Mouse (Mus musculus): ENCODE measurements around the gene Ttc9. TPM values are rescaled to one million over a fixed set of nuclear protein-coding genes. Genes with fewer than 3 reads are reported as not detected.

The Ttc9 gene
- polyA plus RNA-seq (2014; fragmentation: Nextera tagmentation; extraction: Ambion mirVana): 2.6 and 3.3 TPM in 2 replicates

DNA sequence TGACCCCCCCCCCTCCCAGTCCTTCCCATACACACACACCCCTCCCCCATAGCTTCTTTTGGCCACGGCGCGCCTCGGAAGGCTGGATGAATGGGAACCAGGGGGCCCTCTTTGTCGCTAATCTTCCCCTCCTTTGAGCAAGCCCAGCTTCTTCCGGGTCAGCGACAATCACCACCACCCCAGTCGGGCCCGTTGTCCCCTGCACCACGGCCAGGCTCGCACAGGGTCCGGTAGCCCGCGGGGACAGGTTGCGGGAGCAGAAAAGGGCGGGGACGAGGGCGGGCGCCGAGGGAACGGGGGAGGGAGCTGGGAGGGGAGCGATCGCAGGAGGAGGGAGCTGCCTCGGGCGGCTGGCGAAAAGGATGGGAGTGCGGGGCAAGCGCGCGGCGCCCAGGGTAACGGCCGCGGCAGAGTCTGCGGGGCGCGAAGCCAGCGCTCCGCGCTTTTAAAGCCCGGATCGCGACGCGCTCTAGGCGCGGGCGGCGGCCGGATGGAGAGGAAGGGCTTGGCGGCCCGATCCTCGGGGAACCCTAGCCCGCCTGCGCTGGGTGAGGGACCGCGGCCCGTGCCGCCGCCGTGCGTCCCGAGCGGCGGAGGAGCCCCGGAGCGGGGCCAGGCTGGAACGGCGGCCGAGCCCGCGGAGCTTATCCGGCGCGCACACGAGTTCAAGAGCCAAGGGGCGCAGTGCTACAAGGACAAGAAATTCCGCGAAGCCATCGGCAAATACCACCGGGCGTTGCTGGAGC is at the start of gene Ttc9:
TSS of gene Ttc9 (plus strand) at position 335 of the 746 bp plus-strand sequence.
- Histone ChIP-seq H3K9me3 (ENCODE audit: control insufficient read depth, low read length) (no peaks in the 10 kb centered on the region), H3K36me3 (ENCODE audit: control insufficient read depth, insufficient read depth, low read length) (no peaks in the 10 kb centered on the region), H3K27ac (replicated peaks in 1 of 2; ENCODE audit: control insufficient read depth in 1 of 2, insufficient read depth in 1 of 2, low read depth in 2 of 2, low read length in 2 of 2) (no peak within 1 kb of the TSS), H3K9ac (ENCODE audit: low read length) (peak within 1 kb of the TSS; percentile 74), H3K4me1 (ENCODE audit: control insufficient read depth in 2 of 2, insufficient read depth in 2 of 2, low read length in 2 of 2) (peaks cover 3 to 4% of the 10 kb centered on the region in 2 experiments; a peak in 2 of 4 replicates), H3K27me3 (ENCODE audit: control insufficient read depth, insufficient read depth, low read length) (peaks cover 62% of the 10 kb centered on the region), H3K4me3 (ENCODE audit: control insufficient read depth in 1 of 2, insufficient read depth in 1 of 2, low read depth in 1 of 2, low read length in 2 of 2) (peak within 1 kb of the TSS; percentile 41 to 63), H3K4me2 (ENCODE audit: low read length) (peak within 1 kb of the TSS; percentile 97)
- ATAC-seq (ENCODE audit: insufficient number of reproducible peaks, insufficient read depth, low FRiP score, low read depth): peak; percentile 62
- under 1% methylated on average over 67 of the region's 82 CpGs for WGBS

DNA sequence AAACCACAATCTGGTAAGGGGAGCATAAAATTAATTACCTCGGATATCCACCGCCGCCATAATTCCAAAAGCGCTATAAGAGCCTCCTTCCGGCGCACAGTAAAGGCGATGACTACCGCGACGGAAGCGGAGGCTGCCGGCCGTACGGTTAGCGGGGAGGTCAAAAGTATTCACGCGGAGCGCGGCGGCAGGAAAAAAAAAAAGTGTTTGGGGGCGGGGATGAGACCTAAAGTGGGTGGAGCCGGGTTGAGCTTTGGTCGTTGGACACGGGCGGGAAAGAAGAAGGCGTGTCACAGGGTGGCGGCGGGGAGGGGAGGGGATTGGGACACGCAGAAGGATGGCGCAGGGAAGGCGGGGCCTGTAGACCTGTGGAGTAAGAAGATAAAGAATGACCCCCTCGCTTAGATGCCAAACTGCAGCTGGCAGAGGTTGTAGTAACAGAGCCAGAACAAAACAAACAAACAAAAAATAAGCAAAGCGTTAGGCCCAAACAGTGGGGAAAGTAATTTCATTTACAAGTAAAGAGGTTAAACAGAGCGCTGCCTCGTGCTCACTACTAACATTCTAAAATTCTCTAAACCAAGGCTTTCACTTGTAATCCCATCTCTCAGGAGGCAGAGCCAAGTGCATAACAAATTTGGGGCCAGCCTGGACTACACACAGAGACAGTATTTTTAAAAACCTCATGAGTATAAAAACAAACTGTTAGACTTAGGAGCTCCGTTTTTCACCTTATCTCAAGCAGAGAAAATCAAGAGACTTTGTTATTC is 36.0 kb upstream of the Ttc9 start, which contains the start of gene Med6:
TSS of gene Med6 (minus strand) at position 107 of the 770 bp plus-strand sequence.
- peak within 1 kb of the TSS; percentile 88 for H3K4me2 ChIP-seq (ENCODE audit: low read length)
- peak within 1 kb of the TSS; percentile 53 to 60 for H3K27ac ChIP-seq (replicated peaks in 1 of 2; ENCODE audit: control insufficient read depth in 1 of 2, insufficient read depth in 1 of 2, low read depth in 2 of 2, low read length in 2 of 2)
- peaks cover 0 to 8% of the 10 kb centered on the region in 2 experiments; a peak in 2 of 4 replicates for H3K4me1 ChIP-seq (ENCODE audit: control insufficient read depth in 2 of 2, insufficient read depth in 2 of 2, low read length in 2 of 2)
- 3% methylated on average over 36 of the region's 36 CpGs for WGBS
- peaks cover 12% of the 10 kb centered on the region for H3K36me3 ChIP-seq (ENCODE audit: control insufficient read depth, insufficient read depth, low read length)
- H3K9ac ChIP-seq (ENCODE audit: low read length): peak within 1 kb of the TSS; percentile 90
- H3K9me3 ChIP-seq (ENCODE audit: control insufficient read depth, low read length): no peaks in the 10 kb centered on the region
- H3K4me3 ChIP-seq (ENCODE audit: control insufficient read depth in 1 of 2, insufficient read depth in 1 of 2, low read depth in 1 of 2, low read length in 2 of 2): peak within 1 kb of the TSS; percentile 94 to 98
- ATAC-seq (ENCODE audit: insufficient number of reproducible peaks, insufficient read depth, low FRiP score, low read depth): peak; percentile 98
- no peaks in the 10 kb centered on the region for H3K27me3 ChIP-seq (ENCODE audit: control insufficient read depth, insufficient read depth, low read length)

DNA sequence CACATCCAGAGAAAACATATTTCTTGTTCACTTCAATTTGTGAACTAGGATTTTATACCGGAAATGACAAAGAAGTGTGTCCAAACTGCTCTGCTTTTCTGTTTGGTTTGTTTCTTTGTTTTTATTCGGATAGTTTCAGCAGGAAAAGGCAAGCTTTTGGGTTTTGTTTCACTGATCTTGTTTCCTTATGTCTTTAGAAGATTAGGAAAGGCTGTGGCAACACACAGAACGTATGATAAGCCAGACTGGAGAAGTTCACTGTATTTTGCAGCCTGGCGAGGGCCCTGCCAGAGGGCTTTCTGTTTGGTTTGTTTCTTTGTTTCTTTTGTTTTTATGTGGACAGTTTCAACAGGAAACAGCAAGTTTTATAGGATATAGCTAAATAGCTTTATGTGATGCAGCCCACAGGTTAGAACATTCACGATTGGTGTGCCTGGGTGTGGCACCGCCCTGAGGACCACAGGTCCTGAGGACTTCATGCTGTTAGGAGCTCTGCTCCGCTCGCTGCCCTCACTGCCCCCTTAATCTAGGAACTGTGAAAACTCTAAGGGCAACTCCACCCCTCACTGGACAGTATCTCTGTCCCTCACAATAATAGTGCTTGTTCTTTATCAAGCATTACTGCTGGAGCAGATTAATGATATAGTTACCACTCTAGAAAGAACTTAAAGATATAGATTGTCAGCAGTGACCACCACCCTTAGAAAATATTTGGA is 34.3 kb upstream of the Ttc9 start:
- Histone ChIP-seq H3K9me3 (ENCODE audit: control insufficient read depth, low read length) (no peaks in the 10 kb centered on the region), H3K4me1 (ENCODE audit: control insufficient read depth in 2 of 2, insufficient read depth in 2 of 2, low read length in 2 of 2) (peaks cover 0 to 8% of the 10 kb centered on the region in 2 experiments; a peak in 2 of 4 replicates), H3K4me3 (ENCODE audit: control insufficient read depth in 1 of 2, insufficient read depth in 1 of 2, low read depth in 1 of 2, low read length in 2 of 2) (no peak overlapping the region), H3K27ac (replicated peaks in 1 of 2; ENCODE audit: control insufficient read depth in 1 of 2, insufficient read depth in 1 of 2, low read depth in 2 of 2, low read length in 2 of 2) (peak overlapping the region in 1 of 2 experiments; percentile 27; a peak in 1 of 4 replicates), H3K9ac (ENCODE audit: low read length) (no peak overlapping the region), H3K27me3 (ENCODE audit: control insufficient read depth, insufficient read depth, low read length) (no peaks in the 10 kb centered on the region), H3K4me2 (ENCODE audit: low read length) (no peak overlapping the region), H3K36me3 (ENCODE audit: control insufficient read depth, insufficient read depth, low read length) (no peaks in the 10 kb centered on the region)
- WGBS: 58% methylated on average over 8 of the region's 8 CpGs
- ATAC-seq (ENCODE audit: insufficient number of reproducible peaks, insufficient read depth, low FRiP score, low read depth): no peak

DNA sequence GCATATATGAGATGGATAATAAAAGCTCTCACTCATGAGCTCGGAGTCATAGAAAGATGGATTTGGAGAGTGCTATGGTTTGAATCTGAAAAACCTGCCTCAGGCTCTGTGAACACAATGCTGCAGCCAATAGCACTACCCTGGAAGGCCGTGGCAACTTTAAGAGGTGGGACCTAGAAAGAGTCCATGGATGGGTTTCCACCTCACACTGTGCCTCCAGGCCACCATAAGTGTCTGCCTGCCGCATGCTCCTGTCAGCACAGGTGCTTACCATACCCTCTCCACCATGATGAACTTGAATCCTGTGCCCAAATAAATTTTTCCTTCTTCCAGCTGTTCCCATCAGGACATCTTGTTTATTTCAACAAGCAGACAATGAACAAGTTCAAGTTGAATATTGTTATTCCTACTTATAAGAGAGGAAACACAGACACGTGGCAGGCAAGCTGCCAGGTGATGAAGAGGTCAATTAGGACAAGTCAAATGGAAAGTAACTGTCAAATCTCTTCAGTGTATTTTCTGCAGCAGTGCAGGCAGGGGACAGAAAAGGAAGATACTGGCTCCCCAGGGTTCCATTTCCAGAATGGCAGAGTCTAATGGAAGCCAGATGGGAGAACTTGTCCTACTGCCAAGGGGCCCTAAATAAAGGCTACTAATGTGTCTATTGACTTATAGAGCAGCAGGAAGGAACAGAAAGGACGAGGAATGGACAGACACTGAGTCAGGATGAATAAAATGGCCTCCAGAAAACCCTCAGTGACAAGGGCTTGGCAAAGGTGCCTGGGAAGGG is 25.9 kb upstream of the Ttc9 start:
- Histone ChIP-seq H3K27ac (replicated peaks in 1 of 2; ENCODE audit: control insufficient read depth in 1 of 2, insufficient read depth in 1 of 2, low read depth in 2 of 2, low read length in 2 of 2) (no peak overlapping the region), H3K4me1 (ENCODE audit: control insufficient read depth in 2 of 2, insufficient read depth in 2 of 2, low read length in 2 of 2) (no peaks in the 10 kb centered on the region), H3K27me3 (ENCODE audit: control insufficient read depth, insufficient read depth, low read length) (no peaks in the 10 kb centered on the region), H3K9ac (ENCODE audit: low read length) (no peak overlapping the region), H3K36me3 (ENCODE audit: control insufficient read depth, insufficient read depth, low read length) (no peaks in the 10 kb centered on the region), H3K4me2 (ENCODE audit: low read length) (no peak overlapping the region), H3K9me3 (ENCODE audit: control insufficient read depth, low read length) (no peaks in the 10 kb centered on the region), H3K4me3 (ENCODE audit: control insufficient read depth in 1 of 2, insufficient read depth in 1 of 2, low read depth in 1 of 2, low read length in 2 of 2) (no peak overlapping the region)
- WGBS: 45% methylated on average over 5 of the region's 5 CpGs
- no peak for ATAC-seq (ENCODE audit: insufficient number of reproducible peaks, insufficient read depth, low FRiP score, low read depth)

DNA sequence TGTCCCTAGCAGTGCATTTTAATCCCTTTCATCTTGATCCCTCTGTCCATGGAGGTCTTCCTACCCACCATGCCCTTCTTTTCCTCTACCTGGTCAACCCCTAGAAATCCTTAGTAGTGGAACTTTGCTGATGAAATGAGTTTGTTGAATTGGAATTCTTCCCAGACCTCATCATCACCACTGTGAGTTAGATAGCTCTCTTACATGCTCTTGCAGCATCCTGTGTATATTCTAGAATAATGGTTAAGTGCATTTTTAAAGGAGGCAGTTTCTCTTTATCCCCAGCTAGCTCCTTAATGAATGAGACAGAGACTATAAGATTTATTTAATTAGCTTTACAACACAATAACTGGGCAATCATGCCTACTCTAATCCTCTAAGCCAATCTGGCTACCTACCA is 21.6 kb upstream of the Ttc9 start:
- H3K27ac ChIP-seq (replicated peaks in 1 of 2; ENCODE audit: control insufficient read depth in 1 of 2, insufficient read depth in 1 of 2, low read depth in 2 of 2, low read length in 2 of 2): no peak overlapping the region
- no peak overlapping the region for H3K4me2 ChIP-seq (ENCODE audit: low read length)
- no peaks in the 10 kb centered on the region for H3K4me1 ChIP-seq (ENCODE audit: control insufficient read depth in 2 of 2, insufficient read depth in 2 of 2, low read length in 2 of 2)
- no peak for ATAC-seq (ENCODE audit: insufficient number of reproducible peaks, insufficient read depth, low FRiP score, low read depth)
- H3K9me3 ChIP-seq (ENCODE audit: control insufficient read depth, low read length): no peaks in the 10 kb centered on the region
- H3K27me3 ChIP-seq (ENCODE audit: control insufficient read depth, insufficient read depth, low read length): no peaks in the 10 kb centered on the region
- H3K36me3 ChIP-seq (ENCODE audit: control insufficient read depth, insufficient read depth, low read length): no peaks in the 10 kb centered on the region
- no peak overlapping the region for H3K4me3 ChIP-seq (ENCODE audit: control insufficient read depth in 1 of 2, insufficient read depth in 1 of 2, low read depth in 1 of 2, low read length in 2 of 2)
- H3K9ac ChIP-seq (ENCODE audit: low read length): no peak overlapping the region

DNA sequence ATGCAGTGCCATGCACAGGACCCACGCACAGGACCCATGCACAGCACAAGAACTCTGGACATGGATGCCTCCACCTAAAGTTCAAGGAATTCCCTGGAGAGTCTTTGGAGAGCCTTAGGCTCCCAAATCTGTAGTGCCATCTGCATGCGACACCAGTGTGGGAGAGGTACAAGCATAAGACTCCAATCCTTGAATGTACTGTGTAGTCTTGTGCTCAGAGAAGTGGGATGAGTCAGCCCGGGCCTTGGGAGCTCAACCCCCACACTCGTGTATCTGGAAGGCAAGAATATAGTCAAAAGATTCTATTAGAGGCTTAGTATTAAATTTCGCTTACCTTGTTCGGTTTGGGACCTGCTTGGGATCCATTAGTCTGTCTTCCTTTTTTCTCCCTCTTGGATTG is 15.2 kb upstream of the Ttc9 start:
- Histone ChIP-seq H3K4me3 (ENCODE audit: control insufficient read depth in 1 of 2, insufficient read depth in 1 of 2, low read depth in 1 of 2, low read length in 2 of 2) (no peak overlapping the region), H3K27ac (replicated peaks in 1 of 2; ENCODE audit: control insufficient read depth in 1 of 2, insufficient read depth in 1 of 2, low read depth in 2 of 2, low read length in 2 of 2) (no peak overlapping the region), H3K9ac (ENCODE audit: low read length) (no peak overlapping the region), H3K36me3 (ENCODE audit: control insufficient read depth, insufficient read depth, low read length) (no peaks in the 10 kb centered on the region), H3K4me1 (ENCODE audit: control insufficient read depth in 2 of 2, insufficient read depth in 2 of 2, low read length in 2 of 2) (no peaks in the 10 kb centered on the region), H3K9me3 (ENCODE audit: control insufficient read depth, low read length) (no peaks in the 10 kb centered on the region), H3K4me2 (ENCODE audit: low read length) (no peak overlapping the region), H3K27me3 (ENCODE audit: control insufficient read depth, insufficient read depth, low read length) (no peaks in the 10 kb centered on the region)
- no peak for ATAC-seq (ENCODE audit: insufficient number of reproducible peaks, insufficient read depth, low FRiP score, low read depth)
- WGBS: 70% methylated on average over 6 of the region's 6 CpGs

DNA sequence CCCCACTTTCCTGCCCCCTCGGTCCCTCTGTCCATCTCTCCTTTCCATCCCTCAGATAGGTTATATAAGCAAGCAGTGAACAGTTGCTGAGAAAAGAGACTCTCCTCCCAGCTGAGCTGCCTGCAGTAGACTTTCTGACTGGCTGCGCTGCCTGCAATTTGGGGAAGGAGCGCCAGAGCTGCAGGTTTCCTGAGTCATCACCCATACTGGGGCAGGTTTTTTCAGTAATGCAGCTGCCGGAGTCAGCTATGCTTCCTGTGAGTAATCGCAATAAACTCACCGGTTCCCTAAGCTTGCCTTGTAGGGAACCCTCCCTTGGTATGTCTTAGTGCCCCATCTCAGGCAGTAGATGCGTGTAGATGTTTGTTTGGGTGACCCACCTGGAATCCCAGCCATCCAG is 14.1 kb upstream of the Ttc9 start:
- 71% methylated on average over 7 of the region's 7 CpGs for WGBS
- no peak overlapping the region for H3K4me2 ChIP-seq (ENCODE audit: low read length)
- no peak for ATAC-seq (ENCODE audit: insufficient number of reproducible peaks, insufficient read depth, low FRiP score, low read depth)
- no peaks in the 10 kb centered on the region for H3K9me3 ChIP-seq (ENCODE audit: control insufficient read depth, low read length)
- H3K4me3 ChIP-seq (ENCODE audit: control insufficient read depth in 1 of 2, insufficient read depth in 1 of 2, low read depth in 1 of 2, low read length in 2 of 2): no peak overlapping the region
- H3K9ac ChIP-seq (ENCODE audit: low read length): no peak overlapping the region
- H3K27ac ChIP-seq (replicated peaks in 1 of 2; ENCODE audit: control insufficient read depth in 1 of 2, insufficient read depth in 1 of 2, low read depth in 2 of 2, low read length in 2 of 2): no peak overlapping the region
- H3K36me3 ChIP-seq (ENCODE audit: control insufficient read depth, insufficient read depth, low read length): no peaks in the 10 kb centered on the region
- no peaks in the 10 kb centered on the region for H3K27me3 ChIP-seq (ENCODE audit: control insufficient read depth, insufficient read depth, low read length)
- no peaks in the 10 kb centered on the region for H3K4me1 ChIP-seq (ENCODE audit: control insufficient read depth in 2 of 2, insufficient read depth in 2 of 2, low read length in 2 of 2)
